Mouse (Mus musculus) intestine, postnatal 0 days (tissue): ENCODE data around the gene Crlf3. TPM values are rescaled to one million over a fixed set of nuclear protein-coding genes. Genes with fewer than 3 reads are reported as not detected.
A peak's percentile ranks its signal among the peaks of the same experiment; 100 is the strongest.

Experiments
- ATAC-seq: fragments of 200-750 bp; cut with Nextera tagmentation; 2 replicates; pipeline ENCODE4 v1.8.0; 2017; ENCODE audit warnings: mild to moderate bottlenecking, moderate TSS enrichment, moderate library complexity
- H3K27ac ChIP-seq: fragments of 300-500 bp; sonication (generic); 2 replicates; pipeline ENCODE4 v1.5.1; 2014; ENCODE audit warnings: mild to moderate bottlenecking, low read depth, low read length, moderate library complexity
- H3K27me3 ChIP-seq: fragments of 300-500 bp; sonication (generic); replicated peaks from 2 replicates; pipeline ENCODE4 v1.6.1; 2014; ENCODE audit warnings: low read length, mixed read lengths; ENCODE audit not compliant: control insufficient read depth, insufficient read depth
- H3K36me3 ChIP-seq: fragments of 300-500 bp; sonication (generic); 2 replicates; pipeline ENCODE4 v1.6.1; 2014; ENCODE audit warnings: mild to moderate bottlenecking, moderate library complexity; ENCODE audit not compliant: control insufficient read depth, insufficient read depth
- H3K4me1 ChIP-seq: fragments of 300-500 bp; sonication (generic); replicated peaks from 2 replicates; pipeline ENCODE4 v1.6.1; 2014; ENCODE audit warnings: antibody characterized with exemption, low read length, mixed read lengths; ENCODE audit not compliant: control insufficient read depth, insufficient read depth
- H3K4me2 ChIP-seq: fragments of 300-500 bp; sonication (generic); replicated peaks from 2 replicates; pipeline ENCODE4 v1.6.1; 2014; ENCODE audit warnings: low read depth, mild to moderate bottlenecking, moderate library complexity
- H3K4me3 ChIP-seq: fragments of 300-500 bp; sonication (generic); 2 replicates; pipeline ENCODE4 v1.5.1; 2014; ENCODE audit warnings: low read depth, low read length
- H3K9ac ChIP-seq: fragments of 300-500 bp; sonication (generic); 2 replicates; pipeline ENCODE4 v1.6.1; 2014; ENCODE audit warnings: mild to moderate bottlenecking, low read depth, low read length
- H3K9me3 ChIP-seq: fragments of 300-500 bp; sonication (generic); 2 replicates; pipeline ENCODE4 v1.6.1; 2016; ENCODE audit warnings: mixed run types; ENCODE audit not compliant: control insufficient read depth
- CTCF ChIP-seq: sonication (generic); IDR thresholded peaks from 2 replicates; pipeline ENCODE4 v1.5.1; 2016; ENCODE audit warnings: low read depth, mild to moderate bottlenecking, control low read depth, antibody characterized with exemption, moderate library complexity
- WGBS: fragments of 180-500 bp; shearing (Covaris S2); extraction: QIAGEN DNeasy Blood & Tissue Kit; methylation state at CpG from one replicate; pipeline ENCODE4 v1.1.7; 2014; 5-methylcytosine and 5-hydroxymethylcytosine counted together
- polyA plus RNA-seq: library from polyadenylated mRNA; unstranded; fragments of >200 nt; fragmentation: Nextera tagmentation; extraction: Ambion mirVana; gene quantifications from 2 replicates; pipeline ENCODE4 v1.2.1, GENCODE M21; 2015

The Crlf3 gene
- polyA plus RNA-seq, 1 experiment from 2014 or later = 13.2 TPM

GRCm38 (mm10) chr11:80089817-80090214 is 9.0 kb upstream of the Crlf3 start:
- Histone ChIP-seq H3K9ac (peak overlapping the region; percentile 95), H3K4me2 (peak overlapping the region; percentile 97), H3K27ac (no peak overlapping the region), H3K4me1 (no peaks in the 10 kb centered on the region), H3K9me3 (no peaks in the 10 kb centered on the region), H3K36me3 (no peaks in the 10 kb centered on the region), H3K27me3 (no peaks in the 10 kb centered on the region), H3K4me3 (peak overlapping the region; percentile 98)
- under 1% methylated on average over 14 of the region's 14 CpGs for WGBS
- no peak for TF ChIP-seq CTCF
- no peak for ATAC-seq

GRCm38 (mm10) chr11:80088917-80089816 is 8.4 kb upstream of the Crlf3 start, which contains the start of gene Atad5:
Gene Atad5 (plus strand): TSS chr11:80089400.
- Histone ChIP-seq H3K9ac (peak within 1 kb of the TSS; percentile 95), H3K27me3 (no peaks in the 10 kb centered on the region), H3K4me1 (no peaks in the 10 kb centered on the region), H3K27ac (peak within 1 kb of the TSS; percentile 15; the same call in 1 of the 2 replicates), H3K4me2 (peak within 1 kb of the TSS; percentile 97), H3K9me3 (no peaks in the 10 kb centered on the region), H3K4me3 (peak within 1 kb of the TSS; percentile 98), H3K36me3 (no peaks in the 10 kb centered on the region)
- ATAC-seq = peak; percentile 46
- TF ChIP-seq CTCF = no peak
- WGBS = 4% methylated on average over 57 of the region's 57 CpGs

GRCm38 (mm10) chr11:80086844-80087243 is 6.1 kb upstream of the Crlf3 start:
- Histone ChIP-seq H3K27me3 (no peaks in the 10 kb centered on the region), H3K4me1 (no peaks in the 10 kb centered on the region), H3K9ac (no peak overlapping the region), H3K27ac (no peak overlapping the region; the same call in 1 of the 2 replicates), H3K9me3 (no peaks in the 10 kb centered on the region), H3K36me3 (no peaks in the 10 kb centered on the region), H3K4me3 (no peak overlapping the region), H3K4me2 (no peak overlapping the region)
- peak; percentile 71 for ATAC-seq
- peak; percentile 92 for TF ChIP-seq CTCF
- 11% methylated on average over 5 of the region's 5 CpGs for WGBS

GRCm38 (mm10) chr11:80085356-80086055 is 4.7 kb upstream of the Crlf3 start:
- TF ChIP-seq CTCF = no peak
- 71% methylated on average over 6 of the region's 6 CpGs for WGBS
- H3K4me3 ChIP-seq = no peak overlapping the region
- 0 out of 2 replicates have a peak overlapping the region, but pooled peaks have one; percentile 11 for H3K9ac ChIP-seq
- peak overlapping the region; percentile 58 for H3K27ac ChIP-seq
- ATAC-seq = peak; percentile 31
- H3K4me2 ChIP-seq = no peak overlapping the region
- no peaks in the 10 kb centered on the region for H3K36me3 ChIP-seq
- no peaks in the 10 kb centered on the region for H3K27me3 ChIP-seq
- no peaks in the 10 kb centered on the region for H3K4me1 ChIP-seq
- no peaks in the 10 kb centered on the region for H3K9me3 ChIP-seq

GRCm38 (mm10) chr11:80081786-80082319 is 1.1 kb upstream of the Crlf3 start:
- H3K4me2 ChIP-seq = peak overlapping the region; percentile 94
- peak overlapping the region; percentile 96; the same call in 1 of the 2 replicates for H3K27ac ChIP-seq
- H3K4me3 ChIP-seq = no peak overlapping the region; the same call in 1 of the 2 replicates
- H3K36me3 ChIP-seq = no peaks in the 10 kb centered on the region
- 54% methylated on average over 7 of the region's 7 CpGs for WGBS
- no peak for TF ChIP-seq CTCF
- no peaks in the 10 kb centered on the region for H3K9me3 ChIP-seq
- ATAC-seq = no peak
- H3K4me1 ChIP-seq = no peaks in the 10 kb centered on the region
- no peak overlapping the region for H3K9ac ChIP-seq
- H3K27me3 ChIP-seq = no peaks in the 10 kb centered on the region

GRCm38 (mm10) chr11:80080381-80080825 is 388 bp downstream of the Crlf3 start:
- Histone ChIP-seq H3K4me2 (peak overlapping the region; percentile 94), H3K36me3 (no peaks in the 10 kb centered on the region), H3K9me3 (no peaks in the 10 kb centered on the region), H3K27me3 (no peaks in the 10 kb centered on the region), H3K9ac (peak overlapping the region; percentile 95), H3K4me1 (no peaks in the 10 kb centered on the region), H3K4me3 (peak overlapping the region; percentile 86), H3K27ac (peak overlapping the region; percentile 96)
- no peak for TF ChIP-seq CTCF
- WGBS = under 1% methylated on average over 32 of the region's 32 CpGs
- ATAC-seq = peak; percentile 13
